Mouse (Mus musculus) G1E (cell line): ENCODE results near the gene L3mbtl3.

Experiments
- CTCF ChIP-seq: IDR thresholded peaks from 2 replicates; pipeline ENCODE4 v1.5.1; 2012; ENCODE audit warnings: low read depth, low read length, inconsistent platforms, mixed read lengths
- GATA1 ChIP-seq: IDR thresholded peaks from 2 replicates; pipeline ENCODE4 v1.6.1; 2012; ENCODE audit warnings: borderline replicate concordance, low read length, inconsistent platforms, mixed read lengths
- POLR2AphosphoS5 ChIP-seq: IDR thresholded peaks from 2 replicates; pipeline ENCODE4 v1.6.1; 2012; ENCODE audit warnings: low read depth, low read length, inconsistent platforms; ENCODE audit not compliant: insufficient replicate concordance
- TAL1 ChIP-seq: conservative IDR thresholded peaks from 2 replicates; pipeline ENCODE4 v1.6.1; 2012; ENCODE audit warnings: low read depth, low read length, inconsistent platforms, mixed read lengths

GRCm38 (mm10) chr10:26320679-26321078 is 55.1 kb downstream of the L3mbtl3 start:
- no peak for TF ChIP-seq CTCF
- no peak for TF ChIP-seq POLR2AphosphoS5
- TF ChIP-seq GATA1, result no peak
- TF ChIP-seq TAL1, result no peak
